Mouse (Mus musculus): ENCODE measurements around the gene Herc4. TPM values are rescaled to one million over a fixed set of nuclear protein-coding genes. Genes with fewer than 3 reads are reported as not detected.

The Herc4 gene
- 41.3 TPM for polyA plus RNA-seq (2015; fragmentation: Illumina TruSeq; extraction: RNeasy Lipid Tissue Mini Kit (QIAGEN cat#74804); ENCODE audit: low read depth, low replicate concordance)

DNA sequence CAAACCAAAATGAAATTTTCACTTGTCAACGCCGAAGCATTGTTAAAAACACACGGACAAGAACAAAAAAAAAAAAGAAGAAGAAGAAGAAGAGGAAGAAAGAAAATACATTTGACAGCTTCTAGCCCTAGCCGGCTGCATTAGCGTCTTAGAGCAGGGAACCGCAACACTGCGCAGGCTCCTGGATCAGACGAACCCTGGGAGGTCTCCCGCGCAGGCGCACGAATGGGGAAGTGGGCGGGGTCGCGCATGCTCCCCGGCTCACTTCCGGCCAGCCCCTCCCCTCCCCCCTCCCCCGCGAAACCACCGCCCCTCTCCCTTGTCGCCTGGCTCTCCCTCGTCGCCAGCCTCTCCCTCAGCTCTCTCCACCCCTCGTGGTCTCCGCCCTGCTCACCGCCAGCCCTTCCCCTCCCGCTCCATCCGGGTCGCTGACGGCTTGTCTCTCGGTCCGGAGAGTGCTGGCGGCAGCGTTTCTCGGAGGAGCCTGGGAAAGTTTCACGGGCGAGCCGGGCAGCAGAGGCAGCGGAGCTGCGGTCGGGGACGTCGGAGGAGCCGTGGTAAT, at the start of gene Herc4:
TSS of gene Herc4 (plus strand) at position 318 of the 562 bp plus-strand sequence.

DNA sequence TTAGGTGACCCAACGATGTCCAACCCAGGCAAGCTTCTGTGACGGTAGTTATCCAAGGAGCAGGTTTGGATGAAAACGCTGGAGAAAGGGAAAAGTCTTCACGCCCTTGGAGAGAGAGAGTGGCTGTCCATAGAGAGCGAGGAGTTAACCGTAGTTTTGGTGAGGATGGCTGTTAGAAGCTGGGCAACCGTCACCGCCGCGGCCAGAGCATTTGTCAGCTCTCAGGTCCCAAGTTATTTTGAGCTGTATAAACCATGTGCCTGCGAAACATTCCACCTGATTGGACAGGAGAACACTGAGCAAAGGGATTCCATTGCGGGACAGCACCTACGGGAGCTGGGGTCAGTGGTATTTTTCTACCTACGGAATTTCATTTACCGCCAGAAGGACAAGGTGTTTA, 39.9 kb upstream of the Herc4 start, which contains the start of gene Mypn:
TSS of gene Mypn (minus strand) at position 225 of the 400 bp plus-strand sequence.

Other genes with a start within 250 kb of the Herc4 start
- 52.7 TPM for gene Hnrnph3, start 219.6 kb upstream of the Herc4 start, polyA plus RNA-seq (2015; fragmentation: Illumina TruSeq; extraction: RNeasy Lipid Tissue Mini Kit (QIAGEN cat#74804); ENCODE audit: low read depth, low replicate concordance)
- gene Pbld2, start 219.5 kb upstream of the Herc4 start, polyA plus RNA-seq (2015; fragmentation: Illumina TruSeq; extraction: RNeasy Lipid Tissue Mini Kit (QIAGEN cat#74804); ENCODE audit: low read depth, low replicate concordance): 2.4 TPM
- gene Pbld1, start 183.6 kb upstream of the Herc4 start, polyA plus RNA-seq (2015; fragmentation: Illumina TruSeq; extraction: RNeasy Lipid Tissue Mini Kit (QIAGEN cat#74804); ENCODE audit: low read depth, low replicate concordance): 0.83 TPM
- gene Atoh7, start 144.2 kb upstream of the Herc4 start, polyA plus RNA-seq (2015; fragmentation: Illumina TruSeq; extraction: RNeasy Lipid Tissue Mini Kit (QIAGEN cat#74804); ENCODE audit: low read depth, low replicate concordance): 3.4 TPM
- gene Mypn, start 39.9 kb upstream of the Herc4 start, polyA plus RNA-seq (2015; fragmentation: Illumina TruSeq; extraction: RNeasy Lipid Tissue Mini Kit (QIAGEN cat#74804); ENCODE audit: low read depth, low replicate concordance): 1.1 TPM
- 12.0 TPM for gene Sirt1, start 137.9 kb downstream of the Herc4 start, polyA plus RNA-seq (2015; fragmentation: Illumina TruSeq; extraction: RNeasy Lipid Tissue Mini Kit (QIAGEN cat#74804); ENCODE audit: low read depth, low replicate concordance)
- gene Dnajc12, start 138.6 kb downstream of the Herc4 start, polyA plus RNA-seq (2015; fragmentation: Illumina TruSeq; extraction: RNeasy Lipid Tissue Mini Kit (QIAGEN cat#74804); ENCODE audit: low read depth, low replicate concordance): 36.1 TPM
- gene Gm7075, start 178.0 kb downstream of the Herc4 start, polyA plus RNA-seq (2015; fragmentation: Illumina TruSeq; extraction: RNeasy Lipid Tissue Mini Kit (QIAGEN cat#74804); ENCODE audit: low read depth, low replicate concordance): not detected
- 1.8 TPM for gene Ctnna3, start 186.3 kb downstream of the Herc4 start, polyA plus RNA-seq (2015; fragmentation: Illumina TruSeq; extraction: RNeasy Lipid Tissue Mini Kit (QIAGEN cat#74804); ENCODE audit: low read depth, low replicate concordance)